Mouse (Mus musculus): ENCODE data around the gene Arhgap10.

GRCm38 (mm10) chr8:77365990-77366389 is 151.8 kb downstream of the Arhgap10 start:
- TF ChIP-seq CTCF (IDR thresholded peaks at IDR 0.05; ENCODE audit: low read depth) = no peak
- no peak for TF ChIP-seq EP300 (IDR thresholded peaks at IDR 0.05; ENCODE audit: low read depth)

All from liver, postnatal 0 days (tissue).